Mouse (Mus musculus) heart, embryonic 10.5 days (tissue): ENCODE data around the gene Pigo. TPM values are rescaled to one million over a fixed set of nuclear protein-coding genes. Genes with fewer than 3 reads are reported as not detected.
"Not testable (repeated sequence)": the region's sequence is repeated elsewhere in the genome, so short reads cannot be mapped to it uniquely, and the experiment has no call there.

Experiments used
- DNase-seq: peaks from one replicate; pipeline ENCODE4 v3.0.0-alpha.2; 2017; ENCODE audit warnings: low spot score
- H3K27ac ChIP-seq: fragments of 300-500 bp; sonication (generic); 2 replicates; pipeline ENCODE4 v1.5.1; 2016; ENCODE audit warnings: mild to moderate bottlenecking
- H3K27me3 ChIP-seq: fragments of 300-500 bp; sonication (generic); 2 replicates; pipeline ENCODE4 v1.6.1; 2016; ENCODE audit warnings: mild to moderate bottlenecking; ENCODE audit not compliant: poor library complexity, insufficient read depth, severe bottlenecking
- H3K36me3 ChIP-seq: fragments of 300-500 bp; sonication (generic); 2 replicates; pipeline ENCODE4 v1.6.1; 2016; ENCODE audit warnings: mild to moderate bottlenecking, moderate library complexity
- H3K4me1 ChIP-seq: fragments of 300-500 bp; sonication (generic); 2 replicates; pipeline ENCODE4 v1.6.1; 2016; ENCODE audit warnings: mild to moderate bottlenecking
- H3K4me3 ChIP-seq: fragments of 300-500 bp; sonication (generic); 2 replicates; pipeline ENCODE4 v1.5.1; 2016; ENCODE audit warnings: mild to moderate bottlenecking, moderate library complexity
- H3K9me3 ChIP-seq: fragments of 300-500 bp; sonication (generic); 2 replicates; pipeline ENCODE4 v1.6.1; 2016; ENCODE audit warnings: mild to moderate bottlenecking, moderate library complexity
- WGBS: fragments of 180-500 bp; shearing (Covaris S2); methylation state at CpG from one replicate; pipeline ENCODE4 v1.1.7; 2016; 5-methylcytosine and 5-hydroxymethylcytosine counted together
- polyA plus RNA-seq: library from polyadenylated mRNA; unstranded; fragments of >200 nt; fragmentation: Nextera tagmentation; extraction: Ambion mirVana; gene quantifications from 2 replicates; pipeline ENCODE4 v1.2.1, GENCODE M21; 2016

Pigo gene
- polyA plus RNA-seq, 1 experiment from 2014 or later = 21.0 TPM

DNA sequence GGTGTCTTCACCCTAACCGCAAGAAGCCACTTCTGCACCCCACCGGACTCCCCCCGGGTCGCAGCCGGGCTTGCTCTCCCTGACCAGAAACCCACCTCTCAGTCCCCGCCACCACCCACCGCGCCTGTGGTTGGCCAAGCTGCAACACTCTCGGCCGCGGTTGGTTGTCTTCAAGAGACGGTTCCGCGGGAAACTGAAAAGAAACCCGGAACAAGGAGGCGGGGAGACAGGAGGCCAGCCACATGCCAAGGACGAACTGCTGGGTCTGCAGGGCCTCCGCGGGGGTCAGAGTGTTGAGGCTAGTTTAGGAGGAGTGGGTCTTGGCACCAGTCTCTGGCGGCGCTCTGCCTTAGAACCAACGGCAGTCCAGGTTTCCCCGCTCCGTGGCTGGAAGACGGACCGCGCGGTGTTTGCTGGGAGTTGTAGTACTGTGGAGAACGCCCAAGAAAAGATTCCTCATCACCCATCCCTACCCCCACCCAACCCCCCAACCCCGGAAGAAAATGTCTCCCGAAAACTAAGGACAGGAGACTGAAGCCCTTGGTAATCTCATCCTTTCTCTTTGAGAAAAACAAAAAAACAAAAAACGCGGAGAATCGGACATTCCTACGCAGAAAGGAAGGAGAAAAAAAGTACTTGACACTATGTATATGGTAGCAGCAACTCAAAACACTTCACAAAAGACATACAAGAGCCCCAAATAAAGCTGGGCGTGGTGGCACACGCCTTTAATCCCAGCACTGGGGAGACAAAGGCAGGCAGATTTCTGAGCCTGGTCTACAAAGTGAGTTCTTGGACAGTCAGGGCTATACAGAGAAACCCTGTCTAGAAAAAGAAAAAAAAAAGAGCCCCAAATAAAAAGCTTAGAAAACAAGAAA is 15.2 kb downstream of the Pigo start, which contains the start of gene Fancg:
Gene Fancg, minus strand, starts transcription at position 346 of the 878 bp plus-strand sequence.
- no peaks in the 10 kb centered on the region for H3K9me3 ChIP-seq
- no peaks in the 10 kb centered on the region for H3K27me3 ChIP-seq
- WGBS = 2% methylated on average over 37 of the region's 37 CpGs
- peak within 1 kb of the TSS; percentile 89 for H3K27ac ChIP-seq
- 0 out of 2 replicates have a peak, but pooled peaks cover 10% of the 10 kb centered on the region for H3K36me3 ChIP-seq
- peak; percentile 96 for DNase-seq
- peaks cover 21% of the 10 kb centered on the region for H3K4me1 ChIP-seq
- H3K4me3 ChIP-seq = peak within 1 kb of the TSS; percentile 76

DNA sequence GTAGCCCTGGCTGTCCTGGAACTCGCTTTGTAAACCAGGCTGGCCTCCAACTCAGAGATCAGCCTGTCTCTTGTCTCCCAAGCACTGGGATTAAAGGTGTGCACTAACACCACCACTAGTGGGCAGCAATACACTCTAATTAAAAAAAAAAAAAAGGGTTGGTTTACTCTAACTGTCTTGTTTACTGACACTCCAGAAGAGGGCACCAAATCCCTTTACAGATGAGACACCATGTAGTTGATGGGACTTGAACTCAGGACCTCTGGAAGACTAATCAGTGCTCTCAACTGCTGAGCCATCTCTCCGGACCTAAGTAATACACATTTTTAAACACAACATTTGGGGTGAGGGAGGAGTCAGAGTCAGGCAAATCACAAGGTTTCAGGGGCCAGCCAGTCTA is 19.9 kb downstream of the Pigo start:
- H3K36me3 ChIP-seq = peaks cover 19% of the 10 kb centered on the region
- H3K9me3 ChIP-seq = no peaks in the 10 kb centered on the region
- DNase-seq = no peak
- H3K4me3 ChIP-seq = no peak overlapping the region
- H3K4me1 ChIP-seq = peaks cover 17% of the 10 kb centered on the region
- no peak overlapping the region for H3K27ac ChIP-seq
- WGBS = 57% methylated on average over 2 of the region's 2 CpGs
- no peaks in the 10 kb centered on the region for H3K27me3 ChIP-seq

DNA sequence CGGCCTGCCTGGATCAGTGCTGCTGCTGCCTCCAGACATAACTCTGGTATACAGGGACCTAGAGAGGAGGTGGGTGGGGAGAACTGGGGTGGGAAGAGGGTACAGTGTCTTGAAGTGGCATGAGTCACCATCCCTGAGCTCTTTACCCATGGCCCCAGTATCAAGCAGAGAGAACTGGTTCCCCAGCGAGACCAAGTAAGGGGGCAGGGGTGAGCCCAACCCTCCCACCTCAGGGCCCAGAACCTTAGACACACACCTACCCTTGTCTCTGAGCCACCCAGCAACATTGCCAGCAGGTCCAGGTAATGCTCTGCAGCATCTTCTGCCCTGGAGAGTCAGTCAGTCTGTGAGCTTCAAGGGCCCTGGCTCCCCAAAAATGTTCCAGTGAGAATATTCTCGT is 20.7 kb downstream of the Pigo start:
- Histone ChIP-seq H3K27ac (no peak overlapping the region), H3K36me3 (peaks cover 19% of the 10 kb centered on the region), H3K9me3 (no peaks in the 10 kb centered on the region), H3K4me1 (peaks cover 15% of the 10 kb centered on the region), H3K27me3 (no peaks in the 10 kb centered on the region), H3K4me3 (no peak overlapping the region)
- DNase-seq = no peak
- WGBS = 85% methylated on average over 3 of the region's 3 CpGs

DNA sequence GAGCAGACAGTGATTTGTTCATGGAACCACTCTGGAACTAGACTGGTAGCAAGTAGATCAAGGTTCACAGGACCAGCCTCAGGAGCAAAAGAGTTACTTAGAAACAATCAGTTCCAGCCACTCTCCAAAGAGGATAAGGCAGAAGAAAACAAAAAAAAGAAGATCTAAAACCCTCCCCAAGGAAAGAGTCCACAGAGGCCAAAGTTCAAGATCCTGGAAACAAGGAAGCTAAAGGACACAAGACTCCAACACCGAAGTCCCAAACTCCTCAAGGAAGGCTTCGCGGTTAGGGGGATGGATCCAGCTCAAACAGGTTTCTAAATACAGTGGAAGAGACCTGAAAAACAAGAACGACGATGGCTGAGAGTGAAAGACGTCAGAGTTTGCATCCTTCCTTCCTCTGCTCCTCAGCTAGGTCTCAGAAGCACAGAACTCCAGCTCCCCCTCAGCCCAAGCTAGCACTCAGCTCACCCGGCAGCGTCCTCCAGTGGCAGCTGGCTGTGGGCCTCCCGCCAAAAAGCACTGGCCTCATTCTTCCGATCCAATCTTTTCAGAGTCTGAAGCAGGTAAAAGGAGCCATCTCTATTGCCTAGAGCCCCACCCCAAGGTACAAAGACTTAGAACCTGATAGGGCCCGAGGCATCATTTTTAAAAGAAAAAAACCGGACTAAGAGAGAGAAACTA is 22.7 kb downstream of the Pigo start:
- Histone ChIP-seq H3K27ac (no peak overlapping the region), H3K9me3 (no peaks in the 10 kb centered on the region), H3K4me1 (peaks cover 11% of the 10 kb centered on the region; the same call in 1 of the 2 replicates), H3K36me3 (peaks cover 19% of the 10 kb centered on the region), H3K4me3 (no peak overlapping the region), H3K27me3 (no peaks in the 10 kb centered on the region)
- no peak for DNase-seq
- 77% methylated on average over 12 of the region's 12 CpGs for WGBS

DNA sequence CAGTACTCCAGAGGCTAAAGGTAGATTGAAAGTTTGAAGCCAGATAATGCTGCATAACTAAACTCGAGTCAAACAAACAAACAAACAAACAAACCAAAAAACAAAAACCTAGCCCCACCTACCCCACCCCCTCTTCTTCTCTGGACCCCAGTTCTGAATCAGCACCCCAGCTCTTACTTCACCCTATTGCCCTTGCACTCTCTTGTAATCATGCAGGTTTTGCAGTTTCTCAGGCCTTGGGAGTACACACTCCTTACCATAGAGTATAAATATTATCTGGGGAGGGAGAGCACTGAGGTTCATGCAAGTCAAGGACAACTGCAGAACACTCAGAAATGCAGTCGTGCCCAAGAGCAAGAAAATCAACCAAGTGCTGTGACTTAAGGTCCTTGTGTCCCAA is 24.3 kb downstream of the Pigo start:
- H3K9me3 ChIP-seq = no peaks in the 10 kb centered on the region
- H3K27me3 ChIP-seq = no peaks in the 10 kb centered on the region
- 90% methylated on average over 2 of the region's 2 CpGs for WGBS
- DNase-seq = no peak
- H3K4me1 ChIP-seq = peaks cover 20% of the 10 kb centered on the region; the same call in 1 of the 2 replicates
- H3K36me3 ChIP-seq = peaks cover 16% of the 10 kb centered on the region
- H3K27ac ChIP-seq = 0 out of 2 replicates have a peak overlapping the region, but pooled peaks have one; percentile 99
- no peak overlapping the region for H3K4me3 ChIP-seq

DNA sequence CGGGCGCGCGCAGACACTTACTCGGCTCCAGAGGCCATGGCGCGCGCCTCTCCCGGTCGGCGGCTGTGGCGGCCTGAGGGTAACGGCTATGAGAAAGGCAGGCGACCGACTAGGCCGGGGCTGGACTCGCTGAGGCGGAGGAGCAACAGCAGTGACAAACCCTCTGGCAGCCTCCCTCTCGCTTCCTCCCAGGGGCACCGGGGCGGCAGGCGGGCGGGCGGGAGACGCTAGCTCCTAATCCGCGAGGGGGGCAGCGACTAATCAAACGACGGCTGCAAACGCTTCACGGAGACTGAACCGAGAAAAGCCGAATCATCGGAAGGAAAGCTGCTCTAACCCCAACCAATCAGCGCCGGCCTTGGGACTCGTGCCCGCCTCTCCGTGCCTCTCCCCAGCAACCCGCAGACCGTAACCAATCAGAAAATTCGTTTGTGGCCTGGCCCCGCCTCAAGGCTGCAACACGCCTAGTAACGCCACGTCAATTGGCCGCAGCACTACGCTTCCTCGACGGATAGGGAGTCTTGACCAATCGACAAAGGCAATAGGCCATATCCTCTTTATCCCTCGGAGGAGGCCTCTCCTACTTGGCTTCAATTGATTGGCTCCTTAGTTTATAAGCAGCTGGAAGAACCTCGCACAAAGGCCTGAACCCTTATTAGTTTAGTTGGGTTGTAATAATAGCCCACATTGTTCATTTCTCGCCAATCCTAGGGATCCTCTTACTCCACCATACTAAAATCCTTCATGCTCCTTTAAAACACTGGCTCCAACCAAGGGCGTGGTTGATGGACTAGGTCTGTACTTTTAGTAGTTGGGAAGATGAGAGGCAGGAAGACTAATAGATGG is 25.3 kb downstream of the Pigo start, which contains the start of gene Vcp:
Gene Vcp, minus strand, starts transcription at position 367 of the 846 bp plus-strand sequence.
- H3K9me3 ChIP-seq, H3K27me3 ChIP-seq: not testable (repeated sequence)
- 1% methylated on average over 49 of the region's 56 CpGs for WGBS
- H3K4me1 ChIP-seq = peaks cover 20% of the 10 kb centered on the region; the same call in 1 of the 2 replicates
- DNase-seq = peak; percentile 100
- peak within 1 kb of the TSS; percentile 80 for H3K4me3 ChIP-seq
- H3K36me3 ChIP-seq = peaks cover 24% of the 10 kb centered on the region
- peak within 1 kb of the TSS; percentile 99 for H3K27ac ChIP-seq

DNA sequence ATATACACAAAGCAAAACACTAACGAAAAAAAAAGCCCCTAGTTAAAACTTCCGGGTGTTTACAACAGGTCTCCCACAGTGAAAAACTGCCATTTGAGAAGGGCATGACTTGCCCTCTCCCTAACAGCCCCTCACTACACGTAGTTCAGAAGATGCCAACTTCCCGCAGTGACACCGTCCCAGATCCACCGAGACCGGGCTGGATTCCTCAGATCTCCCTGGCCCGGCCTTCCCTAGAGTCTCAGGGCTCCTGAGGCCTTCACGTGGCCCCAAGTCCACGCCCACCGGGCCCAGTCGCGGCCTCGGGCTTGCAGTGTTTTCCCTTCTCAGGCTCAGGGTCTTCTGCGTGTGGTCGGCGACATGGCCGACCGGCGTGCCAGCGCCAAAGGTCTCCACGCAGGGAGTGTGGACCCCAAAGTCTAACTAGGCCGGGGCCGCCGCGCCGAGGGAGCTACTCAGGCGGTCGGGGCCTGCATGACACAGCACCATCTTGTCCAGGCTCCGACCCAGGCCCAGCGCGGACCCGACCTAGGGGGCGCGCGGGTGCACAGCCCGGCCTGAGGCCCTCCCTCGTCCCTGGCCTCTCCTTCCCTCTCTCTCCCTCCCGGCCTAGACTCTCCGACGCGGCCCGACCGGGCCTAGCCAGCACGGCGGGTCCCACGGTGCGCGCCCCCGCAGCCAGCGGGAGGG is 26.0 kb downstream of the Pigo start:
- WGBS = under 1% methylated on average over 51 of the region's 51 CpGs
- Histone ChIP-seq H3K4me1 (peaks cover 20% of the 10 kb centered on the region; the same call in 1 of the 2 replicates), H3K36me3 (peaks cover 27% of the 10 kb centered on the region), H3K4me3 (peak overlapping the region; percentile 80), H3K27ac (peak overlapping the region; percentile 99), H3K27me3 (no peaks in the 10 kb centered on the region), H3K9me3 (no peaks in the 10 kb centered on the region)
- DNase-seq = peak; percentile 92

DNA sequence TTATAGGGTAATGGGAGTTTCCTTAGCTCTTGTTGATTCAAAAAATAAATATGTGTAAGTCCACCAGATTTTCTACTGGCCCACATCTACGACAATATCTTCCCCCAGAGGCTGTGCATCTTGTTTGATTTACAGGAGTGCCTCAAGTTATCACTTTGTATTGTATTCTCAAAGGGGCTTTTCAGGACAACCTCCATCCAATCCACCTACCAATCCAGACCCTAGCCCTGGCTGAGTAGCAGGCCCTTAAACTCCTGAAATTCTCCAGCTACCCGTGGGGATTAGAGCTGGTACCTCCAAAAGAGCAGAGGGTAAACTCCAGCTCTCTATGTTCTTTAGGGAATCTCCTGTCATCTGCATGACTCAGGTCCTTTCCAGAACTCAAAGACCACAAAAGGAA is 27.6 kb downstream of the Pigo start:
- WGBS = 62% methylated on average over 2 of the region's 2 CpGs
- Histone ChIP-seq H3K27me3 (no peaks in the 10 kb centered on the region), H3K4me3 (peak overlapping the region; percentile 80), H3K27ac (peak overlapping the region; percentile 43), H3K36me3 (peaks cover 41% of the 10 kb centered on the region), H3K4me1 (peaks cover 20% of the 10 kb centered on the region; the same call in 1 of the 2 replicates), H3K9me3 (no peaks in the 10 kb centered on the region)
- DNase-seq = no peak

DNA sequence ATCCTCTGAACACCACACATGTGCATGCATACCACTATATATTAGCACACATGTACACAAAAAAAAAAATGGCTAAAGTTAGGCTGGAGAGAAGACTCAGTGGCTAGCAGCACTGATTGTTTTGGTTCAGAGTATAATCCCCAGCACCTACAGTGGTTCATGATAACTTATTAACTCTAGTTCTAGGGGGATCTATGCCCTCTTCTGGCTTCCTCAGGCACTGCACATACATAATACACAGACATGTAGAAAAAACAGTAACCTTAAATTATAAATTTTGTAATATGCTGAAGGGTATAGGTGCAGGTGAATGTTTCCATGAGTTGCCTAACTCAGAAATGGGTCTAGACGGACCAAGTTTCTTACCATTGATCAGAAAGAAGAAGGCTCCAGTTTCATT is 37.3 kb downstream of the Pigo start:
- DNase-seq = no peak

DNA sequence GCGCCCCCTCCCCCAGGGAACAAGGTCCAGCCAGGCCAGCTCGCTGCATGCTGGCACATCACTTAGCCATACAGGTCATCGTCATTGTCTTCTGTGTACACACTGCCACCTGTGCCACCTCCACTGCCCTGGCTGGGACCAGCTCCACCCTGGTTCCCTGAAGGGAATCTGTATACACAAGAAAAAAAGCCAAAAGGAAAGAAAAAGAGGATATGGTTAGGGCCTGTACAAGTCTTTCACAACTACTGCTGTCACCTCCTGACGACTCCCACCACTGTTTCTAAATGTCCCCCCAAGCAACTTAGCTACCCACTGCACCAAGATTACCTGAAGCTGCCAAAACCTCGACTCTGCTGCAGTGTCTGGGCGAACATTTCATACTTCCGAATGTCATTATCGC is 45.2 kb downstream of the Pigo start:
- WGBS = 94% methylated on average over 8 of the region's 8 CpGs
- peak; percentile 31 for DNase-seq
- H3K36me3 ChIP-seq = peaks cover 80% of the 10 kb centered on the region
- H3K27me3 ChIP-seq, H3K27ac ChIP-seq, H3K4me1 ChIP-seq, H3K4me3 ChIP-seq, H3K9me3 ChIP-seq: not testable (repeated sequence)

More for the DNA sequence above, 37.3 kb downstream of the Pigo start:
- no peak overlapping the region for H3K27ac ChIP-seq
- peaks cover 99% of the 10 kb centered on the region for H3K36me3 ChIP-seq
- H3K4me3 ChIP-seq = no peak overlapping the region
- WGBS = 89% methylated on average over 1 of the region's 1 CpGs
- H3K27me3 ChIP-seq = no peaks in the 10 kb centered on the region
- no peaks in the 10 kb centered on the region for H3K9me3 ChIP-seq
- no peaks in the 10 kb centered on the region for H3K4me1 ChIP-seq

DNA sequence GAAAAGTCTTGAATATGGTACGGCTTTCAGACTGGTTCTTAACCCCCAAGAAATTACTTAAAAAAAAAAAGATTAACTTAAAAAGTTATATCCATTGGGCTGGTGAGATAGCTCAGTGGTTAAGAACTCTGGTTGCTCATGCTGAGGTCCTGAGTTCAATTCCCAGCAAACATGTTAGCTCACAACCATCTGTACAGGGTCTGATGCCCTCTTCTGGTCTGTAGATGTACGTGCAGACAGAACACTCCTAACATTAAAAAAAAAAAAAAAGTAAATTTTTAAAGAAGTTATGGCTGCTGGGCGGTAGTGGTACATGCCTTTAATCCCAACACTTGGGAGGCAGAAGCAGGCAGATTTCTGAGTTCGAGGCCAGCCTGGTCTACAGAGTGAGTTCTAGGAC is 47.6 kb downstream of the Pigo start:
- Histone ChIP-seq H3K27me3 (no peaks in the 10 kb centered on the region), H3K4me1 (peaks cover 11% of the 10 kb centered on the region), H3K9me3 (no peaks in the 10 kb centered on the region), H3K4me3 (no peak overlapping the region), H3K36me3 (peaks cover 56% of the 10 kb centered on the region), H3K27ac (no peak overlapping the region)
- peak; percentile 54 for DNase-seq
- 94% methylated on average over 4 of the region's 4 CpGs for WGBS

DNA sequence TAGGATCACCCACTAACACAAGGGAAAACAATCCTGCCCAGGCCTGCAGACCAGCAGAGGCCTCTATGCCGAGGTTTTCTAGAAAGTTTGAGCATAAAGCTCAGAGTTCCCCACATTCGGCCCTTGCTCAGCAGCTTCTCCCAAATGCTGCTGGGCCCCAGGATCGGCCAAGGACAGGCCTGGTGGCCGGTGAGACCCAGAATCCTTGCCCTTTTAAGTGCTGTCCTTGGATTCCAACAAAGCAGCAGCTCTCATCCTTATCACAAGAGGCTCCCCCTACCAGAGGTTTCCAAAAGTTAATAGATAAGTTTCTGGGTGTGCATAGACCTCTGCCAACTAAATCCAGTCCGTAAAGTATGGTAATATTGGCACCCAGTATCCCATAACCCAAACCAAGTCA is 51.8 kb downstream of the Pigo start:
- no peak overlapping the region for H3K4me3 ChIP-seq
- 0 out of 2 replicates have a peak overlapping the region, but pooled peaks have one; percentile 42 for H3K27ac ChIP-seq
- H3K36me3 ChIP-seq = peaks cover 18% of the 10 kb centered on the region
- 52% methylated on average over 5 of the region's 5 CpGs for WGBS
- DNase-seq = peak; percentile 1
- H3K27me3 ChIP-seq = no peaks in the 10 kb centered on the region
- H3K9me3 ChIP-seq = no peaks in the 10 kb centered on the region
- peaks cover 14% of the 10 kb centered on the region for H3K4me1 ChIP-seq
